Mouse (Mus musculus): ENCODE measurements around the gene Bend4.
A peak's percentile ranks its signal among the peaks of the same experiment; 100 is the strongest.

Bend4 gene

DNA sequence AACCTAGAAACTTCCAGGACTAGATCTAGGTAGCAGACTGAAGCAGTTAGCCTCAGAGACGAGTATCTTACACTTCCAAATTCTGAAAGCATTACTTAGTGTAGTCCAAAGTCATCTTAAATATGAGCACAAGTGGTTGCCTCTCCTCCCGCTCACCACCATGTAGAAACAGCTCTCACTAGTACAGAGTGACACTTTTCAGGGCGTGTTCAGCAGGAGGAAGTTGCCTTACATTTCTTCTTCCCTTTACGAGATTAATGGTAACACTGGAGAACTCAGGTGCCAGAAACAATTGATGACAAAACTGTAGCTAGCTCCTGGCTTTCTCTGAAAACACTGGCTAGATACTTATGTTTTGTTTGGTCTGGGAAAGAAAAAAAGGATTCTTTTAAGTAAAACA lies 8.7 kb downstream of the Bend4 start:
- peak; percentile 20 for DNase-seq (ENCODE audit: low read depth, low spot score)

DNA sequence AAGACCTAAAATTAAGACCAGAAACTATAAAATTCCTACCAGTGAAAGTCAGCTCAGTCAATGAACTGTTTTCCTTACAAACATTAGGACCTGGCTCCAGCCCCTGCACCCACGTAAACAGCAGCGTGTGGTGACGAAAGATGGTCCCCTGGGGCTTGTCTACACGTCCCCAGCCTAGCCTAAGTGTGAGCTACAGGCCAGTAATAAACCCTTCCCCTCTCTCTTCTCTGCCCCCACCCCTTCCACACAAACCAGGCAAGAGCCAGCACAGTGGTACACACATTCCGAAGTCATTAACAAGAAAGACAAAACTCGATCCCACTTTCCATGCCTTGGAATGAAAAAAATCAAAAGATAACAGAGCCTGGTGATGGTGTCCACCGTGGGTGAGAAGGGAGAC lies 16.6 kb downstream of the Bend4 start:
- no peak for DNase-seq (ENCODE audit: low read depth, low spot score)

DNA sequence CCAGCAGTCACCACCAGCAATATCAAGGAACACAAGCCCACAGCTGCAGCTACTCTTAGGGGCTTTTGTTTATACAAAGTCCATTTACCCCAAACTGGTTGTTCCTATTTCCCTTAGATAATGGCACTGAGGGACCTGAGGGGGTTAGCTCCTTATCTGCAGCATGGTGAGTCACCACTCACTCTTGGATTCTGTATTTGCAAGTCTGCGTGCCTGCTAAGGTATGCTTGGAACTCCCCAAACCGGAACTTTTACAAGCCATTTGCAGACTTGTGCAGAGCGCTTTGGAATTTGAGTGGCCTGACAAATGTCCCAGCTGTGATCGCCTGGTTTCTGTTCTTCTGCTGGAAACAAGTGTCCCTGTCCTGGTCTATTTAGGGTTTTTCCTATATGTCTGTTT lies 17.7 kb downstream of the Bend4 start:
- DNase-seq (ENCODE audit: low read depth, low spot score) = no peak

DNA sequence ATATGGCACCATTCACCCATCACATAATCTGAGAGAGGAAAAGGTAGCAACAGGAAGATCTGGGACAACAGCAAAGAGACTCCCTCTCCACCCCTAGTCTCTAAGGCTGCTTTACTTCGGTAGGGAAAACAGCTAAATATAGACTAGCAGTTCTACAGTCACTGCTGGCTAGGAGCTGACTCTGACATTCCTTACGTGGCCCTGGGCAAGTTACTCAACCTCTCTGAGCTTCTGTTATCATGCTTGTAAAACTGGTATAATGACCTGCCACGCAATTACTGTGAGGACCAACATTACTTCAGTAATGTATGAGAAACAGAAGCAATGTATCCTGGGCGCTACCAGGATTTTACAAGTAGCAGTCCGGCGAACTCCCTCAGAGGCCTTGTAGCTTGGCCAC lies 19.7 kb downstream of the Bend4 start:
- no peak for DNase-seq (ENCODE audit: low read depth, low spot score)

DNA sequence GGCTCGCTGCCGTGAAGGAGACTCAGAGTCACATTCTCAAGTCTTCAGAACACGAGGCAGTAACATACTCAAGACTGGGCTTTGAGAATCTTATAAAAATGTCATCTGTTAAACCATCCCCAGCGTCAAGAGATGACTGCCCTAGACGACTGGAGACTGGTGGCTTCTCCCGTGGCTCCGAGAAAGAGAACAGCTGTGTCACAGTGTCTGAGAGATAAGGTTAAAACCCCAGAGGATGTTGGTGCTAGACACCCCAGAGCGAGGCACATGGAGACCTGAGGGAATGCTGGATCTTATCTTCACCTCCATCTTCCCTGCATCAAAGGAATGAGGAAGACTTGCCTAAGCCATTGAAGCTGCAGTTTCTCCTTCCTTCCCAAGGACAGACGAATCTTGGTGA lies 23.2 kb downstream of the Bend4 start:
- DNase-seq (ENCODE audit: low read depth, low spot score) = no peak

DNA sequence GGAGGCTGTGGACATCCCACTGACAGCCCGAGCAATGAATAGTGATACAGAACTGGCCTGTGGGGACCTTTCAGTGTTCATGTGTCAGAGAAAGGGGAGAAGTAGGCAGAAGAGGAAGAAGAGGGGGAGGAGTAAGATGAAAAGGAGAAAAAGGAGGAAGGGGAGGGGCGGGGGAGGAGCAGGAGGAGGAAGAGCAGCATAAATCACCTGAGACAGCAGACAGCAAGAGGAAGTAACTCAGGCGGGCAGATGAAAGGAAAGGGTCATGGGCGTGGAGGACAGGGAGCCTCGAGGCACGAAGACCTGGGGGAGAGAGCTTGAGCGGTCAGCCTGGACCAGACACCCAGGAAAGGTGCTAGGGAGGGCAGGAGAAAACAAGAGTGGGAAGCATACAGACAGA lies 23.7 kb downstream of the Bend4 start:
- peak; percentile 53 for DNase-seq (ENCODE audit: low read depth, low spot score)

DNA sequence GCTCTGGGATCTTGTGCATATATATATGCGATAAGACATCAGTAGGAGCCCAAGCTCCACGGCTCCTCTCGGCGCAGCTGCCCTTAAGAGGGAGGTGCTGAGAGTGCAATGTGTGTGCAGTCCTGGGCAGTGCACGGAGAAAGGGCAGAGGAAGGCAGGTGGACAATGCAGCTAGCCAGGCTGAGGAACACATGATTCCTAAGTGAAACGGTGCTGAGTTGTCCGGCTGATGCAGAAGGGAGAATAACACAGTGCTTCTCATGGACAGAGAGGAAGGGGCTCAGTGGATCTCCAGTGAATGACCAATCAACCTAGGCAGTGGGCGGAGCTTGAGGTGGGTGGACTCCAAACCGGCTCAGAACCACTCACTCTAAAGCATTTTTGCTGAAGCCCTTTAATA lies 26.5 kb downstream of the Bend4 start:
- DNase-seq (ENCODE audit: low read depth, low spot score) = peak; percentile 21

DNA sequence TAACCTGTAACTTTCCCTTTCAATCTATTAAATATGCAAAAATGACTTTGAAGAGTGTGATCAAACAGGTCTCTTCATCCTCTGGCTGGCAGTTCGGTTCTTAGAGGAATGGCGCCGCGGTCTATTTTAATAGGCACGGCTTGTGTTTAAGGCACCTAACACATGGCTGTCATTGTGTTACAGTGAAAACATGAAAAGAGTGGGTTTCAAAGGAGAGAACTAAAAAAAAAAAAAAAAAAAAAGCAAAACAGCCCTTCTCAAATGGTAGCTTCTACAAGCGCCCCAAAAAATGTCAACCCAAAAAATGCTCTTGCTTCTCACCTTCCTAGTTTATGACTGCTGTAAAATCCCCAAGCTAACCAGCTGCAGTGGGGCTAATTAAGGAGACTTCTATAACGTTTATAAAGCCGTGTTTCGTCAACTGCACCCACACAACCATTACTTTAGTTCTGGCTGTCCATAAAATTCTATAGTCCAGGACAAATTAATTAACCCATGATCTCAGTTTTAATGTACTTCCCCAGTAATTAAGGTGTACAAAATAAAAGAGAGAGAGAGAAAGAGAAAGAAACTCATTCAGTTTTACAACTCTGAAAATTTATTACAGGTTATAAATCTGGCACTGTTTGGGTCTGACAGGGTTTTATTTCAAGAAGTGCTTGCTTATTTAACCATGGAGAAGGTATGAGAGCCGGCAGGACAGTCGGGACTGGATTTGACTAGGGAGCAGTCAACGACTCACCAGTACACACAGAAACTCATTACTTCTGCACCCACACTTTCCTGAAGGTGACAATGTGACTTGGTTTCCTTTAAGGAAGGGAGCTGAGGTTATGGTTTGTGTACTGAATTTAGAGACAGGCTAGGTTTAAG lies 27.3 kb downstream of the Bend4 start:
- DNase-seq (ENCODE audit: low read depth, low spot score) = peak; percentile 4

DNA sequence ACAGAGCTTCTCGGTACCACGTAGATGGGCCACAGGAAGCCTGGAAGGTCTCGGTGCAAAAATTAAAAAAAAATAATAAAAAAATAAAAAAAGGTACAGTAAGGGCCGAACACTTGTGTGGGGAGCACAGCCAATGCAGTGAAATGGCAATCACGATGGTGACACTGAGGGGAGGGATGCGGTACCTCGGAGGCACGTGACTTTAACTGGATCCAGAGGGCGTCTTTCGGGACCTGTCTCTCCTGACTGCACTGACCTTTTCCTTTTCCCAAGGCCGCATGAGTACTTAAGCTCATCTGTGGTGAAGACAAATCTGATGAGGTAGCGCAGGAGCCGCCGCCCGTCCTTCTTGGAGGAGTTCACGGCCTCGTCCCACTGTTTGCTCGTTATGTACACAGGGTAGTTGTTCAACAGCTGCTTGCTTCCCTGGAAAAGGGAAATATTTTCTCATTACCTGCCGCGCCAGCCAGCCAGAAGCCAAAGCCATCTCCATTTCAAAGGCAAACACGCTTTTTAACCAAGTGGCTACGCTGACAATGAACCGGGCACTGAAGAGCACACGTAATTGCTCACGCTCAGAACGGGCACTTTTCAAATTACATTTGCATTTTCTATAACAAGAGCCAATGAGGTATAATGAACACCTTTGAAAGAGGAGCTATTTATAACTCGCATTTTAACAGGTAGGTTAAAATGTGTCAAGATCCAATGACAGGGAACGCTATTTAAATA lies 28.1 kb downstream of the Bend4 start:
- DNase-seq (ENCODE audit: low read depth, low spot score) = no peak

DNA sequence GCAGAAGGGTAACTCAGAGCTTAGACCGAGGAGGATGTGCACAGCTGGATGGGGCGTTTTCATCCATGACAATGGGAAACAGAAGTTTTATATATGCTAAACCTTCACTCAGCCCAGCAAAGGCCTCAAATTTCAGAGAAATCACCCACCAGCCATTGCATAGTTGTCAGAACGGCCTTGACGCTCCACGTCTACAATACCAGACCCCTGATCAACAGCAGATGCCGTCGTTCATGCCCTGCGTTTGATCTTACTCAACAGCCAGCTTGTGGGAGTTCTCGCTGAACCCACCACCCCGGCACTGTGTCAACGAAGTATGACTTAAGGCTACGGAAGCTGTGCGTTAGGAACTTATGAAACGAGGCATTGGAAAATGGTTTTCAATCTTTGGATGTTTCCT lies 30.9 kb downstream of the Bend4 start:
- no peak for DNase-seq (ENCODE audit: low read depth, low spot score)

DNA sequence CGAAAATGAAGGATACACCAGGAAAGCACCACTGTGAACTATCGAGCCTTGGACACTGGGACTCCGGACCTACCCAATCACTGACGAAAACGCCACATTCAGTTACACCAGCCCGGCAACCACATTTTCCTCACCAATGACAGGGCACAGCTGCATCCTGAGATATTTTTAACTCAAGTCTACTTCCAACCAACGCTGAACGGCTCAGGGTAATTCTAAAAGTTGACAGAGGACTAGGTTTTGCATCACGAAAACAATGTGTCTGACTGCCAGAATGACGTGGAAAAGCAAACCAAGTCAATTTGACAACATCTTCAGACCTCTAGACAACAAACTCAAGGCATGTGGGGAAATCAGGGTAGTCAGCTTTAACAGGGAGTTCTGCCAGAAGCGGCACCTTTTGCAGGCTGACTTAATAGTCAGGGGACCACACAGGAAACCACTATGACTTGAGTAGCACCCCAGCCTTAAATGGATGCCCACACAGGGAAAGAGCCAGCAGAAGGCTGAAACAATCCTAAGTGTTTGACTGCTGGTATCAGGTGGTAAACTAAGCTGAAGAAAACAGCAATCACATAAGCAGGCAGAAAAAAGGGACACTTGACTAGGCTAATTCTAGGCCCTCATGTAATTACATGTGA lies 32.8 kb downstream of the Bend4 start:
- DNase-seq (ENCODE audit: low read depth, low spot score) = no peak

DNA sequence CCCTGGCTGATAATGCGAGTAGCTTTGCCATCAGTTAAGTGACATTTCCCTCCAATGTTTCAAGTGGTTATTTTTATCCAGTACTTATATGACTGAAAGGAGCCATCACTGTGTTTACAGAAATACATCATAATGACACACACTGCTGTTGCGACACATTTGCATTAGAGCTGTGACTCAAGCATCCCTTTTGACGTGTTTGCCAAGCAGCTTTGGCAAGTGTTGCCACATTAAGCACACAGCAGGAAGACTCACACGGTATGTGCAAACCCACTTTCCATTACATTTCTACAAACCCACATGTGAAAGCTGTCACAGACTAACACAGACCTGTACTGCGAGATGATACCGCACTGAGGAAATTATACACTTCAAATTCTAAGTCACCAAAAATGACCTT lies 34.2 kb downstream of the Bend4 start:
- no peak for DNase-seq (ENCODE audit: low read depth, low spot score)

DNA sequence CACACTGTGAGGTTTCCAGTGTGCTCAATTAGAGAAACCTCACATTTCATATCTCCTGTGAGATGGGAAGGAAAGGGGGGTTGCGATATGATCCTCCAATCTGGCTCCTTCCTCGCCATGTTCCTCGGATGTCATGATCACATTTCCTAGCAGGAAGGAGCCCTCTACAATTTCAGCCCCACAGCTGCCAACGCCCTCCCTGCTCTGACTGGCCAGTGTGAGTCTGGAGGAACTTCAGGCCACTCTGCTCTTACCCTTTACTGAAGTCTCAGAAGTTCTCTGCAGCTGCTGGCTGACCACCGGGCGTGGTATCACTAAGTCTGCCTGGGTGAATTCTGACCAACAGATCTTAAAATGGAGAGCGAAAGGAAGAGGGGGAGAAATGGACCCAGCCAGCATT lies 45.6 kb downstream of the Bend4 start:
- no peak for DNase-seq (ENCODE audit: low read depth, low spot score)

DNA sequence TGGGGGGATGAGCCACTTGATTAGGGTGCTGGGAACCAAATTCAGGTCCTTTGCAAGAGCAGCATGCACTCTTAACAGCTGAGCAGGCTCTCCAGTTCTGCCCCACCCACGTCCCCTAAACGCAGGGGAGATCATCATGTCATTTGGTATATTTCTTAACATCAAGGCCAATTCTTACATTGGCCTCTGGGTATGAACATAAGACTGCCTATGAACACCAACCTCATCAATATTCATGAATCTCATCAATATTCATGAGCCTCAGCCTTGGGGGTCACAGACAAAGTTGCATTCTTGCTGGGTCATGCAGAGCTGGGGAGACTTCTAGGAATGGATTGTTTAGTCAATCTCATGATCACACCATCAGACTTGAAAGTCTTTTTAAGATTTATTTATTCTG lies 46.4 kb downstream of the Bend4 start:
- no peak for DNase-seq (ENCODE audit: low read depth, low spot score)

DNA sequence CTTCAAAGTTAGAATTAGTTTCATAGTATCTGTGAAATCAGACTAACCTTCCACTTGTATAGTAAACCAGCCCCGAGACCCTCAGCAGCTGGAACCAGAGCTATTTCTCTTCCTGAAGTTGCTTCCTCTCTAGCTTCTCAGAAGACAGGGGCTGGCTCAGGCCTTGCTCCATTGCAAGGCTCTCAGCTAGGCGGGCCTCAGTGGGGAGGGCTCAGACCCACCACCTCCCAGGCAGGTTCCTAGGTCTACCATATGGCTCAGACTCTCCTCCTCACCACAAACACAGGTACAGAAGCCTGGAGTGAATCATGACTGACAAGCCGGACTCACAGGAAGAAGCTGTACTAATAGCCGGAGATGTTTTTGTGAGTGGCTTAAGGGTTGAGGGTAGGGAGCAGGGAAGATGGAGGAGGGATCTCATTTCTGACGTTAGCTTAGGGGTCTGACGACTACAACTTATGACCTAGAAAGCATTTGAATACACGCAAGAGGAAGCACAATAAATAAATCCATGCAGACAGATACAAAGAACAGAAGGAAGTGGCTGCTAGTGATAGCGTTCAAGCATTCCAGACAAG lies 51.0 kb downstream of the Bend4 start:
- DNase-seq (ENCODE audit: low read depth, low spot score) = no peak

DNA sequence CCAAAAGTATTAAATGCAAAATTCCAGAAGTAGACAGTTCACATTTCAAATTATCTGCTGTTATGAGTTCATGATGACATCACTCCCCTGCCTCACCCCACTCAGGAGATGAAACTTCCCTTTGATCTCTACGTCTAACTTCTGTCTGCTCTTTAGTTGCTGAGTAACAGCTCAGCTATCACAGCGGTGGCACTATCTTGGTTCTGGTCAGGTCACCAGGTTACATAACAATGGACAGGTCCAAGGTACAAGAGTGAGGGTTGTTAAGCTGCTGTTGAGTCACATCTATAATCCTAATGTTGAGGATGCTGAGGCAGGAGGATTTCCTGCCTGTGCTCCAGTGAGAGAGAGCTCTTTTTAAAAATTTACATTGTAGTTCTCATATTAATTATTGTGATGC lies 65.2 kb downstream of the Bend4 start:
- no peak for DNase-seq (ENCODE audit: low read depth, low spot score)

DNA sequence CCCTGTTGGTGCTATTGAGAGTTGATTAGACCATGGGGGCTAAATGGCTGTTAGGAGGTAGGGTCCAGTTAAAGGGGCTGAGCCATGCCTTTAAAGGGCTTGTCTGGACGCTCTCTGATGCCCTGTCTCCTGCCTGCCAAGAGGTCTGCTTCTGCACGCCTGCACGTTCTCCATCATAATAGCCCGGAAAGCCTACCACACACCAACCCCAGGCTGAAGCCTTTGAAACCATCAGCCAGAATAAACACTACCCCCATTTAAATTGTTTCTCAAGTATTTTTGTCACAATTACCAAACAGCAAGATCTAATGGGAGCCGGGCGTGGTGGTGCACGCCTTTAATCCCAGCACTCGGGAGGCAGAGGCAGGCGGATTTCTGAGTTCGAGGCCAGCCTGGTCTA lies 65.8 kb downstream of the Bend4 start:
- no peak for DNase-seq (ENCODE audit: low read depth, low spot score)

DNA sequence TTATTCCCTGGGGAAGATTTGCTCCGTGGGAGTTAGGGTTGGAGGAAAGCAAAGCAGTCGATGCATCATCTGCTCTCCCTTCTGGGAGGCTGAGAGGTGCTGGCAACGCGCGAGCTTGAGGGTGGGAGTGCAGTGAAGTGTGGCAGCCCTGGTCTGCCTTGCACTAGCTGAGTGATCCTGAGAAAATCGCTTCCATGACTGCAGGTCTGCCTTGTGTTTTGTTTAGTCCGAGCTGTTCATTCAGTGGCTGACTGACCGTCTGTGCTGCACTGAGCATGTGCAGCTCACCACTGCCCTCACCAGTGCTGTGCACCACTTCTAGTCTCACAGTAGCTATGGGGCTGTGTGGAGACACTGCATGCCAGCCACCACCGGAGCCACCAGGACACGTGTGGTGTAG lies 79.2 kb downstream of the Bend4 start:
- DNase-seq (ENCODE audit: low read depth, low spot score) = no peak

DNA sequence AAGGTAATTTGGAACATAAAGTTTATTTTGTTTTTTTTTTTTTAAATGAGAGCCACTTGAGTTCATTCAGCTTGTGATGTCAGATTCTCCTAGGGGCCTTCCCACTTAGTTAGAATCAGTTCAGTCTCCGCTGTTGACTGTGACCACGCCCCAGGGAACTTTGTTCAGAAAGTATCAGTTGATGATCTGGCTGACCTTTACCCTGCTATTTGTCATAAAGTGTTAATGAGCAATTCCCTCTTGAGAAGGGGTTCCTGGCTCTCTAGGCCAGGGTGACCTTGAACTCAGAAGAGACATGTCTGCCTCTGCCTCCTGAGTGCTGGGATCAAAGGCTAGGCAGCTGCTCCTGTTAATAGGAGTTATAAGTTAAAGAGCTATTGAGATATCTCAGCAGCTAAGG lies 81.0 kb downstream of the Bend4 start:
- DNase-seq (ENCODE audit: low read depth, low spot score) = no peak

All from A20 (cell line).